Mouse (Mus musculus) G1E (cell line): ENCODE data around the gene Fbxo6. TPM values are rescaled to one million over a fixed set of nuclear protein-coding genes. Genes with fewer than 3 reads are reported as not detected.
A peak's percentile ranks its signal among the peaks of the same experiment; 100 is the strongest.

Experiments
- ATAC-seq: 2 replicates; pipeline ENCODE4 v1.8.0; 2016; ENCODE audit warnings: mild to moderate bottlenecking; ENCODE audit not compliant: insufficient number of reproducible peaks, poor library complexity, low FRiP score, severe bottlenecking; ENCODE audit errors: extremely low read depth
- DNase-seq: peaks from one replicate; pipeline ENCODE4 v3.0.0; 2012; ENCODE audit warnings: low spot score
- H3K27me3 ChIP-seq: 2 replicates; pipeline ENCODE4 v1.6.1; 2012; ENCODE audit warnings: mild to moderate bottlenecking, low read length, inconsistent platforms; ENCODE audit not compliant: insufficient read depth
- H3K36me3 ChIP-seq: replicated peaks from 2 replicates; pipeline ENCODE3; 2012; ENCODE audit warnings: mild to moderate bottlenecking, inconsistent platforms
- H3K4me1 ChIP-seq: 2 replicates; pipeline ENCODE4 v1.6.1; 2012; ENCODE audit warnings: low read depth, low read length, inconsistent platforms, mixed read lengths; ENCODE audit not compliant: insufficient read depth
- H3K4me3 ChIP-seq: 2 replicates; pipeline ENCODE4 v1.5.1; 2012; ENCODE audit warnings: low read depth, mild to moderate bottlenecking, inconsistent platforms, low read length, moderate library complexity, mixed read lengths
- H3K9me3 ChIP-seq: replicated peaks from 2 replicates; pipeline ENCODE4 v1.6.1; 2012; ENCODE audit warnings: inconsistent platforms
- CTCF ChIP-seq: IDR thresholded peaks from 2 replicates; pipeline ENCODE4 v1.5.1; 2012; ENCODE audit warnings: low read depth, low read length, inconsistent platforms, mixed read lengths
- GATA1 ChIP-seq: IDR thresholded peaks from 2 replicates; pipeline ENCODE4 v1.6.1; 2012; ENCODE audit warnings: borderline replicate concordance, low read length, inconsistent platforms, mixed read lengths
- GATA2 ChIP-seq: IDR thresholded peaks from 2 replicates; pipeline ENCODE4 v1.6.1; 2012; ENCODE audit warnings: low read depth, low read length, inconsistent platforms, borderline replicate concordance
- POLR2AphosphoS5 ChIP-seq: IDR thresholded peaks from 2 replicates; pipeline ENCODE4 v1.6.1; 2012; ENCODE audit warnings: low read depth, low read length, inconsistent platforms; ENCODE audit not compliant: insufficient replicate concordance
- TAL1 ChIP-seq: conservative IDR thresholded peaks from 2 replicates; pipeline ENCODE4 v1.6.1; 2012; ENCODE audit warnings: low read depth, low read length, inconsistent platforms, mixed read lengths
- polyA plus RNA-seq: library from polyadenylated mRNA; stranded (reverse); fragments of >175 nt; gene quantifications from 2 replicates; pipeline ENCODE4 v1.2.3, GENCODE M21; 2012
- total RNA-seq, 2 experiments: library from RNA; stranded (forward) in 1 of 2; stranded (reverse) in 1 of 2; fragments of 200-1000 nt in 1 of 2; fragments of >200 nt in 1 of 2; fragmentation: Nextera tagmentation in 1 of 2; gene quantifications; 2 replicates each; pipeline ENCODE4 v1.2.3; 2014 to 2017

The Fbxo6 gene
- total and polyA plus RNA-seq, 3 experiments, result 34.1 to 108 (median 57.1) TPM

DNA sequence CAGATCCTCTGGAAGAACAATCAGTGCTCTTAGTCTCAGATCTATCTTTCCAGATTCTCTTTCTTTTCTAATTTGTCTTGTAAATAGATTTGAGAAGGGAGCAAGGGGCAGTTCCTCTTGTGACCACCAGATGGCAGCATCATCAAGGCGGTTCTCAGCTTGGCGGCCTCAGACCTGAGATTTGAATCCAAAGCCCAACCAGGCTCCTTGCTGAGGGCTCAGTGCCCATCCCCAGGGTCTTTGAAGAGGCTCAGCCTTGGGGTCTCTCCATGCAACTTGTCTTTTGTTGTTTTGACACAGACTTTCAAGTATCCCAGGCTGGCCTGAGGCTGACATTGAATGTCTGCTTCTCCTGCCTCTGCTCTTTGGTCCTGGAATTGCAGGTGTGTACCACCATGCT lies 18.9 kb upstream of the Fbxo6 start:
- DNase-seq (peak; percentile 40), ATAC-seq (no peak)
- peaks cover 35% of the 10 kb centered on the region for H3K27me3 ChIP-seq
- no peaks in the 10 kb centered on the region for H3K9me3 ChIP-seq
- no peaks in the 10 kb centered on the region for H3K36me3 ChIP-seq
- no peak for TF ChIP-seq GATA2
- no peak for TF ChIP-seq POLR2AphosphoS5
- no peak for TF ChIP-seq GATA1
- peak; percentile 97 for TF ChIP-seq CTCF
- no peak for TF ChIP-seq TAL1
- H3K4me3 ChIP-seq, result no peak overlapping the region
- no peaks in the 10 kb centered on the region for H3K4me1 ChIP-seq

DNA sequence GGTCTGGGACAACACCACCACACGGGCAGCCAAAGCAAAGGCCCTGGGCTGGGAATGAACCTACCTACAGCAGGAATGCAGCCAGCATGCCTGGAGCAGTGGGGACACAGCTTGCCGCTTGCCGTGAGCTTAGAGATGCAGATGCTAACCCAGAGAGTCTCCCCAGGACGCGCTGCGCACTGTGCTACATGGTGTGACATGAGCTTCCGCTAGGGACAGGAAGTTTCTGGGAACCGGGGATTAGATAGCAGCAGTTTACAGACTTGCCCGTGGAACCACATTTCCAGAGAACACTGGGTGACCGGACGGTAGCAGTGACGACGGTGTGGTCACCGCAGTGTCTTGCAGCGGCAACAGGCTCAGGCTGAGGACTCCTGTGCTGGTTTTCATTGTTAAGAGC lies 17.6 kb upstream of the Fbxo6 start:
- no peak for ATAC-seq
- no peak for TF ChIP-seq GATA1
- TF ChIP-seq TAL1, result no peak
- TF ChIP-seq POLR2AphosphoS5, result no peak
- TF ChIP-seq GATA2, result no peak
- no peak for TF ChIP-seq CTCF

DNA sequence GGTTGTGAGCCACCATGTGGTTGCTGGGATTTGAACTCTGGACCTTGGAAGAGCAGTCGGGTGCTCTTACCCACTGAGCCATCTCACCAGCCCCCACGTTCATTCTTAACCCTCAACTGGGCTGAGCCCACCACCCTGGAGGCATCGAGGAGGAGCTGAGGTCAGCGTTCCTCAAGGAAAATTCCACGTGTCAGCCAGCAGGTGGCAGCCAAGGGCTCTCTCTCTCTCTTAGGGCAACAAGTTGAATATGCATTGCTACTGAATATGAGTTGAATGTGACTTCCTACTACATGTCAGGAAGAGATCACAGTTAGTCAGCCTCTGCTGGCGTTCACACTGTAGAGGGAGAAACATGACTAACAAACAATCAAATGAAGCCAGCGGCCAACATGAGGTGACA lies 16.3 kb upstream of the Fbxo6 start:
- DNase-seq, result peak; percentile 66
- Histone ChIP-seq H3K4me3 (no peak overlapping the region), H3K4me1 (peaks cover 17% of the 10 kb centered on the region), H3K9me3 (no peaks in the 10 kb centered on the region), H3K27me3 (peaks cover 48% of the 10 kb centered on the region), H3K36me3 (no peaks in the 10 kb centered on the region)
- ATAC-seq, result peak; percentile 62; the same call in 1 of the 2 replicates
- TF ChIP-seq CTCF (peak; percentile 47; the same call in 1 of the 2 replicates), GATA1 (no peak)

More for the DNA sequence above, 17.6 kb upstream of the Fbxo6 start:
- no peaks in the 10 kb centered on the region for H3K9me3 ChIP-seq
- no peaks in the 10 kb centered on the region for H3K36me3 ChIP-seq
- H3K4me1 ChIP-seq, result peaks cover 5% of the 10 kb centered on the region; the same call in 1 of the 2 replicates
- H3K27me3 ChIP-seq, result peaks cover 43% of the 10 kb centered on the region
- no peak overlapping the region for H3K4me3 ChIP-seq
- no peak for DNase-seq

DNA sequence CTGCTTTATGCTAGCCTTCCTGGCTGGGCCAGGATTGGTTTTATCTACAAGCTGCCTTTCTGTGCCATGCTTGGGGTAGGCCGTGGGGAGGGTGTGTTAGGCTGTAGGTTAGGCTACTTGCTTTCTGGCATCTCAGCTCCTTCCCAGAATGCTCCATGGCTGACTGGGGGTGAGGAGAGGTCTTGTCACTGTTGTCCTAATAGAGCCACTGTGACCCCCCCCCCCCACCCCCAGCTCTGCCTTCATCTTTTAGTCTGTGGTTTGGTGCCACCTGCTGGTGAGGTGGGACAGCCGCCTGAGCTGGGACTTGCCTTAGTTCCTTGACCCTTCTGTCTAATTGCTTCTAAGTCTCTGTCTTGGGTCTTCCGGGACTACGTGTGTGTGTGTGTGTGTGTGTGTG lies 15.0 kb upstream of the Fbxo6 start:
- H3K4me1 ChIP-seq, result peaks cover 17% of the 10 kb centered on the region
- peaks cover 53% of the 10 kb centered on the region for H3K27me3 ChIP-seq
- DNase-seq (peak; percentile 36), ATAC-seq (no peak)
- H3K4me3 ChIP-seq, result no peak overlapping the region
- TF ChIP-seq POLR2AphosphoS5 (no peak), GATA2 (no peak), TAL1 (no peak), GATA1 (no peak), CTCF (no peak)
- H3K9me3 ChIP-seq, result no peaks in the 10 kb centered on the region
- no peaks in the 10 kb centered on the region for H3K36me3 ChIP-seq

DNA sequence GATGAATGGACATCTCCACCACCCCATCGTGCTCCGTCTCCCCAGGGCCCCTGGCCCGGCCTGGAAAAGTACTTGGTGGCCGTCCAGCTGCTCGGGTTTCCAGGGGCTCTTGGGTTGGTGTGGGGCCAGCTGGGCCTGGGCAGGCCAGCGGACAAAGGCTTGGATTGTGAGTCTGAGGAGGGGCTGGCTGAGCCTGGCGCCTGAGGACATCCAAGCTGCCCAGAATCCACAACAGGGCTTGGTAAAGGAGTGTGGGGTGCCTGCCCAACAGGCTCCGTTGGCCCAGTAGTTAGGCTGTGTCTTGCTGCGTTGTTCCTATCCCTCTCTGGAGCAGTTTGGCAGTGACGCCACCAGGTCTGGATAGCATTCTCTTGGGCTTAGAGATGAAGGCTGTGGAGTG lies 14.5 kb upstream of the Fbxo6 start:
- H3K4me3 ChIP-seq, result no peak overlapping the region
- no peaks in the 10 kb centered on the region for H3K36me3 ChIP-seq
- no peaks in the 10 kb centered on the region for H3K9me3 ChIP-seq
- DNase-seq (no peak), ATAC-seq (no peak)
- TF ChIP-seq TAL1, result no peak
- TF ChIP-seq GATA2, result no peak
- TF ChIP-seq GATA1, result no peak
- TF ChIP-seq CTCF, result no peak
- no peak for TF ChIP-seq POLR2AphosphoS5
- peaks cover 17% of the 10 kb centered on the region for H3K4me1 ChIP-seq
- peaks cover 56% of the 10 kb centered on the region for H3K27me3 ChIP-seq

DNA sequence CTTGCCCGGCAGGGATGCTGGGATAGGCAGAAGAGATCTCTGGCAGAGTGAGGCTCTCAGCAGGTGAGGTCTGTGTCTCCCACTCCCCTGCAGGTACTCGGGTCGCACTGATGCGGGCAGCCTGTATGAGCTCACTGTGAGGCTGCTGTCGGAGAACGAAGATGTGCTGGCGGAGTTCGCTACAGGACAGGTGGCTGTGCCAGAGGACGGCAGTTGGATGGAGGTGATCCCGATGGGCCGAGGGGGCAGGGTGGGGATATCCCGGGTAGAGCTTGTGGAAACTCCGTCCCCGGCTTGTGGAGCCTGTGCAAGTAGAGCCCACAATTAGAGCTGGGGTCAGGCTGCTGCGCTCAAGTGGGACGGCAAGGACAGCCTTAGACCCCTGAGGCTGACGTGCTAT lies 13.6 kb upstream of the Fbxo6 start:
- DNase-seq (no peak), ATAC-seq (no peak)
- peaks cover 26% of the 10 kb centered on the region for H3K4me1 ChIP-seq
- no peak overlapping the region for H3K4me3 ChIP-seq
- H3K27me3 ChIP-seq, result peaks cover 64% of the 10 kb centered on the region
- no peaks in the 10 kb centered on the region for H3K9me3 ChIP-seq
- TF ChIP-seq POLR2AphosphoS5 (no peak), CTCF (no peak), GATA1 (no peak), TAL1 (no peak)
- H3K36me3 ChIP-seq, result no peaks in the 10 kb centered on the region

DNA sequence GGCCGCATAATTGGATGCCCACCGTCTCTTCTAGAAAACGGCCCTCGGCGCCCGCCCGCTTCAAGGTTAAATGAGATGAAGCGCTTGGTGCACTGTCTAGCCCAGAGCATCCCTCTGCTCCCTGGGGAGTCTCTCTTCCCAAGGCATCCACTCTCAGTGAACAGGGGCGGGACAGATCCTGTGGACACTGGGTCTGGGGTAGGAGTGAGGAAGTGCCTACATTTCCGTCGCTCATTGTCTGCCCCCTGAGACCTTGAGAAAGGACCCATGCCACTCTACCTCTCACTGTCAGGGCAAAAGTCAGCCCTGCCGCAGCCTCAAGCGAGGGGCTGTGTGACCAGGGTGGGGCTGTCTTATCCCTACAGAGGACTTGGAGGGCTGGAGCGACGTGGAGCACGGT lies 12.5 kb upstream of the Fbxo6 start:
- TF ChIP-seq TAL1, result no peak
- TF ChIP-seq GATA2, result no peak
- no peak for TF ChIP-seq POLR2AphosphoS5
- TF ChIP-seq GATA1, result no peak
- no peak for TF ChIP-seq CTCF
- Histone ChIP-seq H3K9me3 (no peaks in the 10 kb centered on the region), H3K36me3 (no peaks in the 10 kb centered on the region), H3K4me3 (no peak overlapping the region), H3K27me3 (peaks cover 62% of the 10 kb centered on the region), H3K4me1 (peaks cover 36% of the 10 kb centered on the region)
- no peak for DNase-seq
- no peak for ATAC-seq
